Mouse (Mus musculus): ENCODE measurements around the gene Tacc2. TPM values are rescaled to one million over a fixed set of nuclear protein-coding genes. Genes with fewer than 3 reads are reported as not detected.

Tacc2 gene
- polyA plus RNA-seq, 1 experiment from 2014 or later = 6.8 TPM

- Histone ChIP-seq H3K27ac (no peak overlapping the region), H3K36me3 (ENCODE audit: inconsistent target) (no peaks in the 10 kb centered on the region), H3K79me2 (ENCODE audit: inconsistent target) (no peaks in the 10 kb centered on the region), H3K4me3 (ENCODE audit: inconsistent target) (no peak overlapping the region)
- WGBS (ENCODE audit: missing documents) = 100% methylated on average over 3 of the region's 3 CpGs
Observed at GRCm38 (mm10) chr7:130617591-130617990, 40.4 kb downstream of the Tacc2 start.

DNA sequence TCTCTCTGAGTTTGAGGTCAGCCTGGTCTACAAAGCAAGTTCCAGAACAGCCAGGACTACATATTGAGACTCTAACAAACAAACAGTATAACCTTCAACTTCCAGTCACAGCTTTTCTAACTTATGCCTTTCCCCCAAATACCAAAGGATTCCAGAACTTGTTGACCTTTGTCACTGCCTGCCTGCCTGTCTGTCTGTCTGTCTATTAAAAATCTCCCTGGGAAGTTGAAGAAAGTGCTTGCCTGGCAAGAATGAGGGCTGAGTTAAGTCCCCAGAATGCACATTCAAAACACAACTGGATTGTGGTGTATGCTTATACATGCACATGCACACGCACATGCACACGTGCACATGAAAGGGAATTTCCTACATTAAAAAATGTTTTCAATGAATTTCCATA lies 43.8 kb downstream of the Tacc2 start:
- Histone ChIP-seq H3K4me3 (ENCODE audit: inconsistent target) (no peak overlapping the region), H3K36me3 (ENCODE audit: inconsistent target) (no peaks in the 10 kb centered on the region), H3K27ac (no peak overlapping the region), H3K79me2 (ENCODE audit: inconsistent target) (no peaks in the 10 kb centered on the region)
- WGBS (ENCODE audit: missing documents) = 88% methylated on average over 2 of the region's 2 CpGs

- Histone ChIP-seq H3K4me3 (ENCODE audit: inconsistent target) (no peak overlapping the region), H3K36me3 (ENCODE audit: inconsistent target) (no peaks in the 10 kb centered on the region), H3K27ac (no peak overlapping the region), H3K79me2 (ENCODE audit: inconsistent target) (no peaks in the 10 kb centered on the region)
- WGBS (ENCODE audit: missing documents) = 81% methylated on average over 3 of the region's 3 CpGs
Observed at GRCm38 (mm10) chr7:130621953-130622352, 44.7 kb downstream of the Tacc2 start.

- Histone ChIP-seq H3K27ac (no peak overlapping the region), H3K36me3 (ENCODE audit: inconsistent target) (no peaks in the 10 kb centered on the region), H3K4me3 (ENCODE audit: inconsistent target) (no peak overlapping the region), H3K79me2 (ENCODE audit: inconsistent target) (no peaks in the 10 kb centered on the region)
- WGBS (ENCODE audit: missing documents) = 89% methylated on average over 4 of the region's 4 CpGs
Observed at GRCm38 (mm10) chr7:130622359-130622758, 45.1 kb downstream of the Tacc2 start.

DNA sequence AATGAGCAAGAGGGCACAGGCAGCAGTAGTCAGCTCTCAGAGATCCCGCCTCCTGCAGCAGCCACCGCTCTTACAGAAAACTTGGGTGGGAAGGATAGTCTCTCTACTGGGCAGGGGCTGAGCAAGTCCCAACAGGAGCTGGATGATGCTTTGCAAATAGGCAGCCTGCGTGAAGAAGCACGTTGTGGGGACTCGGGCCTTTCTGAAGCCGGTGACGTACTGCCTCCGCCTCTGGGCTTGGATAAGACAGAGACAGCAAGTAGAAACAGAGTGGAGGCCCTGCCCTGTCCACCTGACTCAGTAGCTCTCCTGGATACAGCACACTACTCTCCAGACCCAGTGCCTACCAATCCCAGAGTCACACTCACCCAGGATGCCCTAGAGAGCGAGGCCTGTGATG lies 47.1 kb downstream of the Tacc2 start:
- Histone ChIP-seq H3K27ac (no peak overlapping the region), H3K79me2 (ENCODE audit: inconsistent target) (no peaks in the 10 kb centered on the region), H3K36me3 (ENCODE audit: inconsistent target) (no peaks in the 10 kb centered on the region), H3K4me3 (ENCODE audit: inconsistent target) (no peak overlapping the region)
- WGBS (ENCODE audit: missing documents) = 94% methylated on average over 9 of the region's 9 CpGs

DNA sequence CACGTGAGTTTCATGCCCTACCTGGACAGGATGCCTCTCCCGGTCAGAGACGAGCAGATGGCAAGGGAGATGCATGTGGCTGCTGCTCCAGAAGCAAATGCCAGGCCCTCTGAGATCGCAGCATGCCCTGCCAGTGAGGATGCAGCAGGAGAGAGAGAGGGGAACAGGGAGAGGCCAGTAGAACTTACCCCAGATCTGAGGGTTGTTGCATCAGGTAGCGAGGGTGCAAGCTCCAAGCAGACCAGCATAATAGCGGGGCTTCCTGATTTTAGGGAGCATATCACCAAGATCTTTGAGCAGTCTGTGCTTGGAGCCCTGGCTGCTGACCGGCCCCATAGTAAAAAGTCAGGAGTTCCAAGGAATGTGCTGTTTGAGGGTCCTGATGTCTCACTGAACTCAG lies 48.1 kb downstream of the Tacc2 start:
- Histone ChIP-seq H3K4me3 (ENCODE audit: inconsistent target) (no peak overlapping the region), H3K79me2 (ENCODE audit: inconsistent target) (no peaks in the 10 kb centered on the region), H3K36me3 (ENCODE audit: inconsistent target) (no peaks in the 10 kb centered on the region), H3K27ac (no peak overlapping the region)
- 83% methylated on average over 7 of the region's 7 CpGs for WGBS (ENCODE audit: missing documents)

- Histone ChIP-seq H3K4me3 (ENCODE audit: inconsistent target) (no peak overlapping the region), H3K36me3 (ENCODE audit: inconsistent target) (no peaks in the 10 kb centered on the region), H3K79me2 (ENCODE audit: inconsistent target) (no peaks in the 10 kb centered on the region), H3K27ac (no peak overlapping the region)
- WGBS (ENCODE audit: missing documents) = 50% methylated on average over 1 of the region's 1 CpGs
Observed at GRCm38 (mm10) chr7:130628601-130629000, 51.4 kb downstream of the Tacc2 start.

DNA sequence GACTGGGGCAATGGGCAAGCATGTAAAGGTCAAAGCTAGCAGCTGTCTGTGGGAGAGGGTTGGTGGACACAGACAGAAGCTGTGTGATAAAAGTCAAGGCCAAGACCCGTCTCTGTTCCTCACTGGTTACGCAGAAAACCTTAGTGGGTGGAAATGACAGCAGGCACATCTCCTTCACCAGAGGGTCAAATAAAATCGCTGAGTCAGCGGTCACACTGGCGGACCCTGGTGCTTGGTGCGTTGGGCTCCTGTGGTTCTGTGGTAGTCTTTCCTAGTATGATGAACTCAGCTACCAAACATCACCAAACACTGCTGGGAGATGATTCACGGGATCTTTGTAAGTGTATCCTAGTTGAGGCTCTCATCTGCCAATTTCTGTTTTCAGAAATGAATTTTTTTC lies 52.8 kb downstream of the Tacc2 start:
- Histone ChIP-seq H3K79me2 (ENCODE audit: inconsistent target) (no peaks in the 10 kb centered on the region), H3K4me3 (ENCODE audit: inconsistent target) (no peak overlapping the region), H3K27ac (no peak overlapping the region), H3K36me3 (ENCODE audit: inconsistent target) (no peaks in the 10 kb centered on the region)
- WGBS (ENCODE audit: missing documents) = 96% methylated on average over 7 of the region's 7 CpGs

GRCm38 (mm10) chr7:130630956-130631355 lies 53.7 kb downstream of the Tacc2 start:
- WGBS (ENCODE audit: missing documents) = 95% methylated on average over 3 of the region's 3 CpGs
- H3K79me2 ChIP-seq (ENCODE audit: inconsistent target) = no peaks in the 10 kb centered on the region

GRCm38 (mm10) chr7:130631553-130632378 lies 54.5 kb downstream of the Tacc2 start:
- no peak overlapping the region for H3K27ac ChIP-seq
- H3K36me3 ChIP-seq (ENCODE audit: inconsistent target) = no peaks in the 10 kb centered on the region
- no peak overlapping the region for H3K4me3 ChIP-seq (ENCODE audit: inconsistent target)
- H3K79me2 ChIP-seq (ENCODE audit: inconsistent target) = no peaks in the 10 kb centered on the region
- WGBS (ENCODE audit: missing documents) = 33% methylated on average over 22 of the region's 22 CpGs

More at GRCm38 (mm10) chr7:130630956-130631355, 53.7 kb downstream of the Tacc2 start:
- Histone ChIP-seq H3K4me3 (ENCODE audit: inconsistent target) (no peak overlapping the region), H3K36me3 (ENCODE audit: inconsistent target) (no peaks in the 10 kb centered on the region), H3K27ac (no peak overlapping the region)

GRCm38 (mm10) chr7:130632379-130632732 lies 55.1 kb downstream of the Tacc2 start:
- no peaks in the 10 kb centered on the region for H3K79me2 ChIP-seq (ENCODE audit: inconsistent target)
- H3K27ac ChIP-seq = no peak overlapping the region
- no peak overlapping the region for H3K4me3 ChIP-seq (ENCODE audit: inconsistent target)
- H3K36me3 ChIP-seq (ENCODE audit: inconsistent target) = no peaks in the 10 kb centered on the region
- 96% methylated on average over 5 of the region's 5 CpGs for WGBS (ENCODE audit: missing documents)

GRCm38 (mm10) chr7:130634259-130634871 lies 57.1 kb downstream of the Tacc2 start:
- H3K4me3 ChIP-seq (ENCODE audit: inconsistent target) = no peak overlapping the region
- no peaks in the 10 kb centered on the region for H3K36me3 ChIP-seq (ENCODE audit: inconsistent target)
- no peaks in the 10 kb centered on the region for H3K79me2 ChIP-seq (ENCODE audit: inconsistent target)
- WGBS (ENCODE audit: missing documents) = 90% methylated on average over 4 of the region's 4 CpGs
- no peak overlapping the region for H3K27ac ChIP-seq

DNA sequence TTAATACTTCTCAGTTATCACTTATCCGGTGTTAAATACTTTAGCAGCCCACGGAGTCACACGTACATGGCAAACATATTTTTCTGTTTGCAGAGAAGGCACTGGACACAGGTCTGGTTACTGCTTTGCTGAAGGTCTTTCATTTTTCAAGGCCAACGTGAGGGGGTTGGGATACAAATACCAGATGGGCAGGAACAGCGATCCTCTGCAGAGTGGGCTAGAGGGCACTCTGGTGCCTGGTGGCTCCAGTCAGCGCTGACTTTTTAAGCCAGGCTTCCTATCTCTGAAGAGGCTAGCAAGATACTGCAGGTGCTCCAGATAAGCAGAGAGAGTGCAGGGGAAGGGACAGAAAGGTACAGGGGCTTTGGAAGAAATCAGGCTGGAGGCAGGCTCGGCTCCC lies 58.0 kb downstream of the Tacc2 start:
- 83% methylated on average over 6 of the region's 7 CpGs for WGBS (ENCODE audit: missing documents)
- no peak overlapping the region for H3K27ac ChIP-seq
- H3K4me3 ChIP-seq (ENCODE audit: inconsistent target) = no peak overlapping the region
- no peaks in the 10 kb centered on the region for H3K79me2 ChIP-seq (ENCODE audit: inconsistent target)
- H3K36me3 ChIP-seq (ENCODE audit: inconsistent target) = no peaks in the 10 kb centered on the region

- Histone ChIP-seq H3K36me3 (ENCODE audit: inconsistent target) (no peaks in the 10 kb centered on the region), H3K4me3 (ENCODE audit: inconsistent target) (no peak overlapping the region), H3K27ac (no peak overlapping the region), H3K79me2 (ENCODE audit: inconsistent target) (no peaks in the 10 kb centered on the region)
- WGBS (ENCODE audit: missing documents) = 62% methylated on average over 3 of the region's 3 CpGs
Observed at GRCm38 (mm10) chr7:130636274-130636673, 59.0 kb downstream of the Tacc2 start.

DNA sequence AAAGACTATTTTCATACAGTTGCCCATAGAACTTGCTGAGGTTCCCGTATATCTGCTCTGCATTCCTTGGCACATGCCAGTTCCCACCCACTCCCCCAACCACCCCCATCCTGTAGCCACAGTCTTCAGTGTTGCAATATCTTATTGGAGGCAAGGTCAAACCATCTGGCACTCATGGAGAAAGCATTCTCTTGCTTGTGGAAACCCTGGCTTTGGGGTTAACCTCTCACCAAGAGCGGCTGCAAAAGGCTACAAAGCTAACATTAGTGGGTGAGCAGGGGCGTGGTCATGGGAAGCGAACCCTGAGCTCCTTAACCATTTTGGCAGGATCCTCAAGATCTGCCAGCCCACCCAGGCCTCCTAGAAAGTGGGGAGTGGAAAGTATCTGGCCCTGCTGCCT lies 59.7 kb downstream of the Tacc2 start:
- no peaks in the 10 kb centered on the region for H3K79me2 ChIP-seq (ENCODE audit: inconsistent target)
- no peaks in the 10 kb centered on the region for H3K36me3 ChIP-seq (ENCODE audit: inconsistent target)
- no peak overlapping the region for H3K4me3 ChIP-seq (ENCODE audit: inconsistent target)
- H3K27ac ChIP-seq = no peak overlapping the region
- WGBS (ENCODE audit: missing documents) = 69% methylated on average over 4 of the region's 4 CpGs
